Mouse (Mus musculus): ENCODE measurements around the gene Themis2. TPM values are rescaled to one million over a fixed set of nuclear protein-coding genes. Genes with fewer than 3 reads are reported as not detected.

Themis2 gene
- 1 to 10 TPM in 1 of 2 experiments, under 1 TPM in 1; 0.80 to 1.1 TPM for total RNA-seq (2021)

- intact Hi-C loops (cut with DNase I), result no loop called here
- peak; percentile 27 to 33 for DNase-seq (ENCODE audit: low spot score in 2 of 2)
These were observed at the start of gene Themis2 for GRCm38 (mm10) chr4:132796196-132796886. Gene Themis2 (minus strand): TSS chr4:132796387.

DNA sequence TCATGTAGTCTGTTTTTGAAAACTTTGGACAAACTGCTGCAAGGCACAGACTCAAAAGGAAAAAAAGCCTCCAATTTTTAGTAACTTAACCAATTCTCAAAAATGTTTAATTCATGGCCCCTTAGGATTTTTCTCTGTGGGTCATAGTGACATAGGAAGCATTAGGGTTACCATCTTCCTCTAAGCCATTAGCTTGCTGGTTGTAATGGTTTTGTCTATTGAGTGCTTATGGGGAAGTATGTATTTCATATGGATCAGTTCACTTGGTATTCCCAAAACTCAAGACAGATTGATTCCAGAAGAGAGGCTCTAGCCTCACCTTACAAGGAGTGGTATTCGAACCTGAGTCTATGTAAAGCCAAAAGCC, 47.5 kb upstream of the Themis2 start:
- intact Hi-C loops (cut with DNase I), result loop anchor here (2.0 to 5.0 kb wide), 2 partner anchors 76 to 79 kb away; partner anchors contain the start of genes Fam76a and Rpa2

GRCm38 (mm10) chr4:132842970-132843704, 47.0 kb upstream of the Themis2 start, which contains the start of gene Ppp1r8:
Gene Ppp1r8 (minus strand): TSS chr4:132843169.
- peak; percentile 90 to 96 for DNase-seq (ENCODE audit: low spot score in 2 of 2)
- intact Hi-C loops (cut with DNase I), result loop anchor here (2.0 to 5.0 kb wide), 2 partner anchors 76 to 80 kb away; partner anchors contain the start of genes Fam76a and Rpa2

More for the DNA sequence above, 47.5 kb upstream of the Themis2 start:
- DNase-seq (ENCODE audit: low spot score in 2 of 2), result no peak

DNA sequence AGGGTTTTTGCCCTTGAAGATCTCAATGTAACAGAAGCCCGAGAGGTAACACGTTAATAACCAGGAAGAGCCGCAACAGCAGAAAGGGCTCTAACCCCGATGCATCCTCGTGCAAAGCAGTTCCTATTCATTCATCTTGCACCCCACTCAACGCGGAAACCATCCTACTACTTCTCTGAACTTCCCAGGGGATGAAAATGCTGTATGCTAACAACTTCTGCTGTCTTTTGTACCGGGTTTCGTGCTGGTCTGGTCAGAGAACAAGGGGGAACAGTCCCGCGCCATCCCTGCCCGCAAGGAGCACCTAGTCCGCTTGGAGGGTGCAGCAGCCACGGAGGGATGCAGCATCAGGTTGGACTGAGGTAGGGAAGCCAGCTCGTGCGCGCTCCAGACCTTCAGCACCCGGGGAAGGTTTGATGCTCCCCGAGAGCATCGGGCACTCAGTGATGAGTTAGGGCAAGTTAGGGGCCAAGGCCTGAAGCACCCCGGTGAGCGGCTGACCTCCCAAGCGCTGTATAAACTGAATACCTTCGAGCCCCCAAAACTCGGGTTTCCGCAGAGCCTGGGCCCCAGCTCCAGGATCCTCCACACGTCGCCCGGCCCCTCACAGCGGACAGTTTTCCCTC, 46.2 kb upstream of the Themis2 start:
- DNase-seq (ENCODE audit: low spot score in 2 of 2), result peak; percentile 29 to 30
- intact Hi-C loops (cut with DNase I), result loop anchor here (2.0 to 5.0 kb wide), 2 partner anchors 75 to 80 kb away; partner anchors contain the start of genes Fam76a and Rpa2

- intact Hi-C loops (cut with DNase I), result loop anchor here (5.0 kb wide), 1 partner anchor 74 kb away; the partner anchor contains the start of gene Rpa2
- DNase-seq (ENCODE audit: low spot score in 2 of 2), result no peak
These were observed 45.3 kb upstream of the Themis2 start for GRCm38 (mm10) chr4:132841493-132841892.

- intact Hi-C loops (cut with DNase I), result loop anchor here (1.0 kb wide), 1 partner anchor 47 kb away; no protein-coding TSS in a partner anchor
These were observed 27.6 kb upstream of the Themis2 start for GRCm38 (mm10) chr4:132823614-132824366.

GRCm38 (mm10) chr4:132818442-132818841, 22.3 kb upstream of the Themis2 start:
- DNase-seq (ENCODE audit: low spot score in 2 of 2), result no peak
- intact Hi-C loops (cut with DNase I), result no loop called here

More at GRCm38 (mm10) chr4:132823614-132824366, 27.6 kb upstream of the Themis2 start:
- DNase-seq (ENCODE audit: low spot score in 2 of 2), result peak; percentile 55 to 78

GRCm38 (mm10) chr4:132816855-132817254, 20.7 kb upstream of the Themis2 start:
- intact Hi-C loops (cut with DNase I), result no loop called here
- DNase-seq (ENCODE audit: low spot score in 2 of 2), result no peak

- DNase-seq (ENCODE audit: low spot score in 2 of 2), result no peak
- intact Hi-C loops (cut with DNase I), result no loop called here
These were observed 20.2 kb upstream of the Themis2 start for GRCm38 (mm10) chr4:132816404-132816803.

DNA sequence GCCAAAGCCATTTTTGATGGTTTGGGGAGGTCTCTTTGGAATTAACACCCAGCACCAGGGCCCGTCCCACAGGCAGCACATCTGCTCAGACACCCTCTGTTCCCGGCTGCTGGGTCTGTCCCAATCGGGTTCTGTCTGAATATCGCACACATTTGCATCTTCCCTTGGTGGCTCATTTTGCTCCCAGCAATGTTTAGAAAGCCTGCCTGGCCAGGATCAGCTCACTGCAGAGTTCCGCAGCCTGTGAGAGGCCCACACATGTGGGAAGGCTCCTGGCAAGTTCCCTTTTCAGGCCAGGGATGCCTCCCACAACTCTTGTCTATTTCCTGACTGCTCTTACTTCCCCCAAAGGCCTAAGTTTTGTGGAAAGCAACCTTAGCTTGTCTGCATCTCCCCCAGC, 13.4 kb upstream of the Themis2 start:
- intact Hi-C loops (cut with DNase I), result no loop called here
- peak; percentile 53 to 94 for DNase-seq (ENCODE audit: low spot score in 2 of 2)

DNA sequence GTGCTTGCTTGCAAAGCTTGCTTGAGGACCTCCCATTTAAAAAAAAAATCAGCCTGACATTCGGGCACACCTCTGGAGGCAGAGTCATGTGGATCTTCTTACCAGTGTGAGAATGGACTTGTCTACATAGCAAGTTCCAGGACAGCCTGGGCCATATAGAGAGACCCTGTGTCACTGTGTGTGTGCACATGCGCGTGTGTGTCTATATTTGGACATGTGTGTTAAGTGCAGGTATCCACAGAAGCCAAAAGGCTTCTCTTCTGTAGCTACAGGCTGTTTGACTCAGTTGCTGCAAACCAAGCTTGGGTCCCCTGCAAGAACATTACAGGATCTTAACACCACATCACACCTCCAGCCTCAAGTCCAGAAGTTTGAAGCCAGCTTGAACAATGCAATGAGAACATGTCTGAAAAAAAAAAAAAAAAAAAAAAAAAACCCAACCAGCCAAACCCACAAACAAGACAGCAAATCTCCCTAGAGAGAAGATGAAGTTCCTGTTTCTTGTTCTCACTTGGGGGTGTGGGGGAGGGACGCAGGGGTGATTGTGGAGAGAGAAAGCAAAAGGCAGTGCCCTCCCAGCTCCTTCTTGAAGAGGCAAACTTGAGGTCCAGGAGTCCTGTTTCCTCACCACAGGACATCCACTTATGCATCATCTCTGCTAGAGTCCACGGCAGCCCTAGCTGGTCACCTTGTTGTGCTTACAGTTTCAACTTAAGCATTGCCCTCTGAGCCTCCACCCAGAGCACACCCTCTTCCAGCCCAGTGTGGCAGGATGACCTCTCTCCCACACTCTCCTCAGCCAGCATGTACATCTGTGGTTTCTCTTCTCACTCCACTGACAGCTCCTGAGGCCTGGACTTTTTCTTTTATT, 11.8 kb upstream of the Themis2 start:
- no peak for DNase-seq (ENCODE audit: low spot score in 2 of 2)
- intact Hi-C loops (cut with DNase I), result no loop called here

DNA sequence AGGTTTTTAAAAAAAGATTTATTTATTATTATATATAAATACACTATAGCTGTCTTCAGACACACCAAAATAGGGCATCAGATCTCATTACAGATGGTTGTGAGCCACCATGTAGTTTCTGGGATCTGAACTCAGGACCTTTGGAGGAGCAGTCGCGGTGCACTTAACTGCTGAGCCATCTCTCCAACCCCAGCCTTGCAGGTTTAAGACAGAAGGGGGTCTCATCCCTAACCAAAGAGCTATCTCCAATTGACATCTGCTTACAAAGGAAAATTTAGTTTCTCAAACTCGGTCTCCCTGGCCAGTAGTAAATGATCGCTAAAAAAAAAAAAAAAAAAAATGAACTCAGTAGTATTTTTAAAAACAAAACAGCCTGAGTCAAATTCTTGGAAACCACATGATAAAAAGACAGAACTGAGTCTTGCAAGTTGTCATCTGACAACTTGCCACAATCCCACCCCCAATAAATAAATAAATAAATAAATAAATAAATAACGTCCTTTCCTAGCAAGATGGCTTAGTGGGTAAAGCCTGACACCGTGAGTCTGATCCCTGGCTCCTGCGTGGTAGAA, 10.5 kb upstream of the Themis2 start:
- intact Hi-C loops (cut with DNase I), result no loop called here
- DNase-seq (ENCODE audit: low spot score in 2 of 2), result no peak

DNA sequence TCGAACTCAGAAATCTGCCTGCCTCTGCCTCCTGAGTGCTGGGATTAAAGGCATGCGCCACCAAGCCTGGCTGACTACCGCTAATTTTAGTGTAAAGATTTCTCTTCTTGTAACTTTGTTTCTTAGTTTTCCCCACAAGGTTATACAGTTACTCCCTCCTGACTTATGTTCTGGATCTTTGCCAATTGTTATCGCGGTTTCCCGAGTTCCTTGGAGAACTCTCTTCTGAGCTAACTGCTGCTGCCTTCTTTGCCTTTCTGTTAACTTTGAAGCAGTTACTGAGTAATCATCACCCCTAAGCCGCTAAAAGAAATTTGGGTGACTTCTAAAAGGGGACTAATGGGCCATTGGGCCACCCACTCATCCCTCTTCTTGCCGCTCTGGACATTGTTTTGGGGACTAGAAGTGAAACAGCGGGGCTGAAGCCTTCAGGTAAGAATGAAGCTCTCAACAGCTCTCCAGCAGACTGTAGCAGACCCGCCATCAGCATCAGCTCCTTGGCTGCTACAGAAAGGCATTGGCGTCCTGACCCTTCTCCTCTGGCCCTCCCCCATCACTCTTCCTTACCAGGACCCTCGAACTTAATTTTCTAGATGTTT, 9.5 kb upstream of the Themis2 start:
- DNase-seq (ENCODE audit: low spot score in 2 of 2), result no peak
- intact Hi-C loops (cut with DNase I), result no loop called here

- intact Hi-C loops (cut with DNase I), result no loop called here
- no peak for DNase-seq (ENCODE audit: low spot score in 2 of 2)
These were observed 9.0 kb upstream of the Themis2 start for GRCm38 (mm10) chr4:132805146-132805545.

DNA sequence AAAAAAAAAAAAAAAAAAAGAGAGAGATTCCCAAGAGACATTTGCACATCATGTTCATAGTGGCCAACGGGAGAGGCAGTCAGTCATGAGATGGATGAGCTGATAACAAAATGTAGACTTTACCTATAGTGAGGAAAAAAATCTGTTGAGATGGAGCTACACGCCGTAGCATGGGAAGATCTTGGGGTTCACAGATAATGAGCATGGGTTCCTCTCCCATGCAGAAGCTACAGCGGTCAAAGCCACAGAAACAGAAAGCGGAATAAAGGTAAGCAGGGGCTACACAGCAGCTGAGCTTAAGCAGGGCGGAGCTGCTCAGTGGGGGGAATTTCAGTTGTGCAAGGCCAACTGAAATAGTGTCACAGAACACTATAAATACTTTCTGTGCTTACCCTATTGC, 8.1 kb upstream of the Themis2 start:
- intact Hi-C loops (cut with DNase I), result no loop called here
- no peak for DNase-seq (ENCODE audit: low spot score in 2 of 2)

DNA sequence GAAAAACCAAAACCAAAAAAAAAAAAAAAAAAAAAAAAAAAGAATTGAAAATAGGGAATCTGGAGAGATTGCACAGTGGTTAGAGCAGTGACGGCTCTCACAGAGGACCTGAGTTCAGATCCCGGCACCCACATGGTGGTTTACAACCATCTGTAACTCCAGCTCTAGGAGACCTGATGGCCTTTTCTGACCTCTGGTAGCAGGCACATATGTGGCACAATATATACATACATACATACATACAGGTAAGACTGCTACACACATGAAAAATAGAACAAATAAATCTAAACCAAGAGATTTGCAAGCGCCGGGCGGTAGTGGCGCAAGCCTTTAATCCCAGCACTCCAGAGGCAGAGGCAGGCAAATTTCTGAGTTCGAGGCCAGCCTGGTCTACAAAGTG, 7.7 kb upstream of the Themis2 start:
- no peak for DNase-seq (ENCODE audit: low spot score in 2 of 2)
- intact Hi-C loops (cut with DNase I), result no loop called here

DNA sequence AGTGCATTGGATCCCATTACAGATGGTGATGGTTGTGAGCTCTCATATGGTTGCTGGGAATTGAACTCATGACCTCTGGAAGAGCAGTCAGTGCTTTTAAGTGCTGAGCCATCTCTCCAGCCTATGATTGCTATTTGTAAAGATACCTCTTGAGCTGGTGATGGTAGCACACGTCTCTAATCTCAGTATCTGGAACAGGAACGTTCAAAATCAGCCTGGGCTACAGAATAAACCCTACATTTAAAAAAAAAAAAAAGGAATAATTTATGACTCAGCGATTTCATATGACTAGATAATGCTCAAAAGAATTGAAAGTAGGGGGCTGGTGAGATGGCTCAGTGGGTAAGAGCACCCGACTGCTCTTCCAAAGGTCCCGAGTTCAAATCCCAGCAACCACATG, 7.0 kb upstream of the Themis2 start:
- DNase-seq (ENCODE audit: low spot score in 2 of 2), result no peak
- intact Hi-C loops (cut with DNase I), result no loop called here

DNA sequence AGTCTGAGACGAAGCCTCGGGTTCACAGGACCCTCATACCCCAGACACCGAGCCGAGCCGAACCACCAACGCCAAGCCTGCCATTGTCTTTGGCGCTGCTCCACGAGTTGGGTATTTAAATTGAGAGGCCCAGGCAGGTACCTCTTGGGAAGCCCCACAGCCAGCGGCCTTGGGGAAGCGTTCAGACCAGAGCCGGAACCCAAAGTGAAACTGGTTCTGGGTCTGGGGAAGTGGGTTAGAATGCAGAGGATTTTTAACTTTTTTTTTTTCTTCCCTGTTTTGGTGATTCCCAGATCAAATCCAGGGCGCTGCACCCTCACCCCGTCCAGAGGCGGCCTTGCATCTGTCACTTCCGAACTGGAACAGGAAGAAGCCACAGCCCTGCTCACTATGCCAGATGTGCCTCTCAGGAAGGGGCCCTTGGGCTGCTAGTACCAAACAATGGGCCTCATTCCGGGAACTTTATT, 6.0 kb upstream of the Themis2 start:
- intact Hi-C loops (cut with DNase I), result no loop called here
- no peak for DNase-seq (ENCODE audit: low spot score in 2 of 2)

Measured in left cerebral cortex, postnatal 25 days (tissue).